Mouse (Mus musculus) limb, embryonic 14.5 days (tissue): ENCODE results near the gene Lrg1. TPM values are rescaled to one million over a fixed set of nuclear protein-coding genes. Genes with fewer than 3 reads are reported as not detected.
A peak's percentile ranks its signal among the peaks of the same experiment; 100 is the strongest.

Source experiments
- ATAC-seq: fragments of 200-750 bp; cut with Nextera tagmentation; 2 replicates; pipeline ENCODE4 v1.8.0; 2017; ENCODE audit warnings: low read depth, moderate number of reproducible peaks, moderate TSS enrichment; ENCODE audit not compliant: low FRiP score
- DNase-seq: peaks from one replicate; pipeline ENCODE4 v3.0.0-alpha.2; 2015; ENCODE audit warnings: low spot score
- H3K27ac ChIP-seq: fragments of 300-500 bp; sonication (generic); replicated peaks from 2 replicates; pipeline ENCODE4 v1.5.1; 2014; ENCODE audit warnings: low read depth, mild to moderate bottlenecking, low read length, moderate library complexity, mixed read lengths
- H3K27me3 ChIP-seq: fragments of 300-500 bp; sonication (generic); 2 replicates; pipeline ENCODE4 v1.6.1; 2014; ENCODE audit warnings: low read length, mixed read lengths; ENCODE audit not compliant: control insufficient read depth, insufficient read depth
- H3K36me3 ChIP-seq: fragments of 300-500 bp; sonication (generic); 2 replicates; pipeline ENCODE4 v1.6.1; 2014; ENCODE audit warnings: mild to moderate bottlenecking, low read length, moderate library complexity, mixed read lengths; ENCODE audit not compliant: control insufficient read depth, insufficient read depth
- H3K4me1 ChIP-seq: fragments of 300-500 bp; sonication (generic); 2 replicates; pipeline ENCODE4 v1.6.1; 2014; ENCODE audit warnings: antibody characterized with exemption, low read length, mixed read lengths; ENCODE audit not compliant: control insufficient read depth, insufficient read depth
- H3K4me2 ChIP-seq: fragments of 300-500 bp; sonication (generic); replicated peaks from 2 replicates; pipeline ENCODE4 v1.6.1; 2014; ENCODE audit warnings: low read depth, mild to moderate bottlenecking, low read length, moderate library complexity; ENCODE audit not compliant: severe bottlenecking
- H3K4me3 ChIP-seq: fragments of 300-500 bp; sonication (generic); replicated peaks from 2 replicates; pipeline ENCODE4 v1.5.1; 2014; ENCODE audit warnings: low read length
- H3K9ac ChIP-seq: fragments of 300-500 bp; sonication (generic); 2 replicates; pipeline ENCODE4 v1.6.1; 2014; ENCODE audit warnings: mild to moderate bottlenecking, low read depth, low read length, moderate library complexity; ENCODE audit not compliant: severe bottlenecking
- H3K9me3 ChIP-seq: fragments of 300-500 bp; sonication (generic); 2 replicates; pipeline ENCODE4 v1.6.1; 2016; ENCODE audit warnings: low read length; ENCODE audit not compliant: control insufficient read depth
- POLR2A ChIP-seq: fragments of 200-500 bp; IDR thresholded peaks from 2 replicates; pipeline ENCODE4 v1.8.0; 2012; ENCODE audit warnings: inconsistent platforms, mild to moderate bottlenecking, moderate library complexity, borderline replicate concordance; ENCODE audit not compliant: insufficient read depth, insufficient read length; ENCODE audit errors: extremely low read depth
- WGBS: fragments of 180-500 bp; shearing (Covaris S2); extraction: QIAGEN DNeasy Blood & Tissue Kit; methylation state at CpG from one replicate; pipeline ENCODE4 v1.1.7; 2014; 5-methylcytosine and 5-hydroxymethylcytosine counted together
- polyA plus RNA-seq, 2 experiments: library from polyadenylated mRNA; depleted of rRNA in 1 of 2; stranded (reverse) in 1 of 2; unstranded in 1 of 2; fragments of >200 nt; fragmentation: Nextera tagmentation in 1 of 2; extraction: Ambion mirVana in 1 of 2; gene quantifications; 2 replicates each; pipeline versions ENCODE4 v1.2.1 to v1.2.3; 2012 to 2014

The Lrg1 gene
- polyA plus RNA-seq, 2 experiments = 0.29 to 0.43 TPM

- Histone ChIP-seq H3K9ac (peak overlapping the region; percentile 78), H3K36me3 (peaks cover 39% of the 10 kb centered on the region), H3K27ac (peak overlapping the region; percentile 92), H3K27me3 (no peaks in the 10 kb centered on the region), H3K4me2 (peak overlapping the region; percentile 66), H3K4me1 (peaks cover 12% of the 10 kb centered on the region; the same call in 1 of the 2 replicates), H3K4me3 (peak overlapping the region; percentile 80), H3K9me3 (no peaks in the 10 kb centered on the region)
- DNase-seq (peak; percentile 84), ATAC-seq (peak; percentile 28; the same call in 1 of the 2 replicates)
- WGBS = 10% methylated on average over 22 of the region's 22 CpGs
- no peak for TF ChIP-seq POLR2A
These were observed 47.5 kb downstream of the Lrg1 start for GRCm38 (mm10) chr17:56074097-56074826.

- peaks cover 59% of the 10 kb centered on the region for H3K36me3 ChIP-seq
- ATAC-seq = no peak
These were observed 49.6 kb downstream of the Lrg1 start for GRCm38 (mm10) chr17:56072243-56072642.

GRCm38 (mm10) chr17:56071126-56071525, 50.7 kb downstream of the Lrg1 start:
- H3K4me3 ChIP-seq = no peak overlapping the region
- no peak overlapping the region for H3K9ac ChIP-seq
- DNase-seq = no peak
- TF ChIP-seq POLR2A = no peak
- ATAC-seq = no peak
- no peaks in the 10 kb centered on the region for H3K27me3 ChIP-seq
- H3K4me2 ChIP-seq = no peak overlapping the region
- H3K4me1 ChIP-seq = peaks cover 12% of the 10 kb centered on the region; the same call in 1 of the 2 replicates
- no peak overlapping the region for H3K27ac ChIP-seq
- peaks cover 70% of the 10 kb centered on the region for H3K36me3 ChIP-seq
- no peaks in the 10 kb centered on the region for H3K9me3 ChIP-seq

More at GRCm38 (mm10) chr17:56072243-56072642, 49.6 kb downstream of the Lrg1 start:
- Histone ChIP-seq H3K27ac (no peak overlapping the region), H3K27me3 (no peaks in the 10 kb centered on the region), H3K4me3 (no peak overlapping the region), H3K9me3 (no peaks in the 10 kb centered on the region), H3K4me2 (no peak overlapping the region), H3K9ac (no peak overlapping the region), H3K4me1 (peaks cover 12% of the 10 kb centered on the region; the same call in 1 of the 2 replicates)
- WGBS = 88% methylated on average over 5 of the region's 5 CpGs
- DNase-seq = no peak
- no peak for TF ChIP-seq POLR2A

Other genes with a start within 250 kb of the Lrg1 start
- 2.1 and 3.5 TPM in 2 replicates for gene Zfp119a, start 243.1 kb downstream of the Lrg1 start, polyA plus RNA-seq (2012; rRNA removed)
- gene Zfp119a, start 243.1 kb downstream of the Lrg1 start, polyA plus RNA-seq (2014; fragmentation: Nextera tagmentation; extraction: Ambion mirVana) = 10.3 and 11.4 TPM in 2 replicates
- gene Zfp959, start 229.9 kb downstream of the Lrg1 start, polyA plus RNA-seq (2012; rRNA removed) = 5.3 and 7.6 TPM in 2 replicates
- gene Zfp959, start 229.9 kb downstream of the Lrg1 start, polyA plus RNA-seq (2014; fragmentation: Nextera tagmentation; extraction: Ambion mirVana) = 11.1 and 12.1 TPM in 2 replicates
- gene Zfp119b, start 172.5 kb downstream of the Lrg1 start, polyA plus RNA-seq (2012; rRNA removed) = 1.9 and 3.5 TPM in 2 replicates
- gene Zfp119b, start 172.5 kb downstream of the Lrg1 start, polyA plus RNA-seq (2014; fragmentation: Nextera tagmentation; extraction: Ambion mirVana) = 7.1 and 8.3 TPM in 2 replicates
- gene Ebi3, start 169.4 kb downstream of the Lrg1 start, polyA plus RNA-seq (2012; rRNA removed) = 2.3 and 2.8 TPM in 2 replicates
- gene Ebi3, start 169.4 kb downstream of the Lrg1 start, polyA plus RNA-seq (2014; fragmentation: Nextera tagmentation; extraction: Ambion mirVana) = 1.7 and 2.2 TPM in 2 replicates
- 9.3 and 13.3 TPM in 2 replicates for gene Yju2, start 162.9 kb downstream of the Lrg1 start, polyA plus RNA-seq (2012; rRNA removed)
- 16.7 and 19.2 TPM in 2 replicates for gene Yju2, start 162.9 kb downstream of the Lrg1 start, polyA plus RNA-seq (2014; fragmentation: Nextera tagmentation; extraction: Ambion mirVana)
- gene Shd, start 151.5 kb downstream of the Lrg1 start, polyA plus RNA-seq (2012; rRNA removed) = 58.0 and 77.5 TPM in 2 replicates
- 25.8 and 33.7 TPM in 2 replicates for gene Shd, start 151.5 kb downstream of the Lrg1 start, polyA plus RNA-seq (2014; fragmentation: Nextera tagmentation; extraction: Ambion mirVana)
- gene Fsd1, start 135.5 kb downstream of the Lrg1 start, polyA plus RNA-seq (2012; rRNA removed) = 27.5 and 29.4 TPM in 2 replicates
- gene Fsd1, start 135.5 kb downstream of the Lrg1 start, polyA plus RNA-seq (2014; fragmentation: Nextera tagmentation; extraction: Ambion mirVana) = 14.2 and 18.7 TPM in 2 replicates
- gene Stap2, start 116.4 kb downstream of the Lrg1 start, polyA plus RNA-seq (2012; rRNA removed) = 14.7 TPM in 2 replicates
- 14.4 and 18.7 TPM in 2 replicates for gene Stap2, start 116.4 kb downstream of the Lrg1 start, polyA plus RNA-seq (2014; fragmentation: Nextera tagmentation; extraction: Ambion mirVana)
- gene Mpnd, start 116.3 kb downstream of the Lrg1 start, polyA plus RNA-seq (2012; rRNA removed) = 118 and 148 TPM in 2 replicates
- gene Mpnd, start 116.3 kb downstream of the Lrg1 start, polyA plus RNA-seq (2014; fragmentation: Nextera tagmentation; extraction: Ambion mirVana) = 101 and 114 TPM in 2 replicates
- 176 and 194 TPM in 2 replicates for gene Sh3gl1, start 85.4 kb downstream of the Lrg1 start, polyA plus RNA-seq (2012; rRNA removed)
- gene Sh3gl1, start 85.4 kb downstream of the Lrg1 start, polyA plus RNA-seq (2014; fragmentation: Nextera tagmentation; extraction: Ambion mirVana) = 166 and 178 TPM in 2 replicates
- 22.8 and 25.1 TPM in 2 replicates for gene Chaf1a, start 81.6 kb downstream of the Lrg1 start, polyA plus RNA-seq (2012; rRNA removed)
- 18.4 and 19.3 TPM in 2 replicates for gene Chaf1a, start 81.6 kb downstream of the Lrg1 start, polyA plus RNA-seq (2014; fragmentation: Nextera tagmentation; extraction: Ambion mirVana)
- 61.9 and 82.9 TPM in 2 replicates for gene Ubxn6, start 47.0 kb downstream of the Lrg1 start, polyA plus RNA-seq (2012; rRNA removed)
- gene Ubxn6, start 47.0 kb downstream of the Lrg1 start, polyA plus RNA-seq (2014; fragmentation: Nextera tagmentation; extraction: Ambion mirVana) = 36.4 and 43.1 TPM in 2 replicates
- 82.3 and 118 TPM in 2 replicates for gene Hdgfl2, start 42.4 kb downstream of the Lrg1 start, polyA plus RNA-seq (2012; rRNA removed)
- 84.9 and 104 TPM in 2 replicates for gene Hdgfl2, start 42.4 kb downstream of the Lrg1 start, polyA plus RNA-seq (2014; fragmentation: Nextera tagmentation; extraction: Ambion mirVana)
- gene Plin4, start 12.2 kb downstream of the Lrg1 start, polyA plus RNA-seq (2012; rRNA removed) = 0.04 and 0.09 TPM in 2 replicates
- 0.07 and 0.11 TPM in 2 replicates for gene Plin4, start 12.2 kb downstream of the Lrg1 start, polyA plus RNA-seq (2014; fragmentation: Nextera tagmentation; extraction: Ambion mirVana)
- not detected in 2 replicates for gene Plin5, start 4.4 kb downstream of the Lrg1 start, polyA plus RNA-seq (2012; rRNA removed)
- gene Plin5, start 4.4 kb downstream of the Lrg1 start, polyA plus RNA-seq (2014; fragmentation: Nextera tagmentation; extraction: Ambion mirVana) = 0.10 and 0.17 TPM in 2 replicates
- 10.5 and 13.4 TPM in 2 replicates for gene Sema6b, start 18.3 kb upstream of the Lrg1 start, polyA plus RNA-seq (2012; rRNA removed)
- 3.1 and 3.8 TPM in 2 replicates for gene Sema6b, start 18.3 kb upstream of the Lrg1 start, polyA plus RNA-seq (2014; fragmentation: Nextera tagmentation; extraction: Ambion mirVana)
- gene Tnfaip8l1, start 40.5 kb upstream of the Lrg1 start, polyA plus RNA-seq (2012; rRNA removed) = 9.3 and 10.3 TPM in 2 replicates
- 11.6 and 11.7 TPM in 2 replicates for gene Tnfaip8l1, start 40.5 kb upstream of the Lrg1 start, polyA plus RNA-seq (2014; fragmentation: Nextera tagmentation; extraction: Ambion mirVana)
- 83.2 and 93.7 TPM in 2 replicates for gene Mydgf, start 61.9 kb upstream of the Lrg1 start, polyA plus RNA-seq (2012; rRNA removed)
- gene Mydgf, start 61.9 kb upstream of the Lrg1 start, polyA plus RNA-seq (2014; fragmentation: Nextera tagmentation; extraction: Ambion mirVana) = 99.7 and 101 TPM in 2 replicates
- 54.3 and 69.6 TPM in 2 replicates for gene Dpp9, start 96.9 kb upstream of the Lrg1 start, polyA plus RNA-seq (2012; rRNA removed)
- 33.9 and 37.7 TPM in 2 replicates for gene Dpp9, start 96.9 kb upstream of the Lrg1 start, polyA plus RNA-seq (2014; fragmentation: Nextera tagmentation; extraction: Ambion mirVana)
- 14.5 and 18.4 TPM in 2 replicates for gene Fem1a, start 134.8 kb upstream of the Lrg1 start, polyA plus RNA-seq (2012; rRNA removed)
- 16.0 and 17.4 TPM in 2 replicates for gene Fem1a, start 134.8 kb upstream of the Lrg1 start, polyA plus RNA-seq (2014; fragmentation: Nextera tagmentation; extraction: Ambion mirVana)
- gene Ticam1, start 154.8 kb upstream of the Lrg1 start, polyA plus RNA-seq (2012; rRNA removed) = 12.5 and 16.5 TPM in 2 replicates
- 8.2 and 8.7 TPM in 2 replicates for gene Ticam1, start 154.8 kb upstream of the Lrg1 start, polyA plus RNA-seq (2014; fragmentation: Nextera tagmentation; extraction: Ambion mirVana)
- gene Plin3, start 170.9 kb upstream of the Lrg1 start, polyA plus RNA-seq (2012; rRNA removed) = 41.0 and 44.1 TPM in 2 replicates
- 90.1 and 90.3 TPM in 2 replicates for gene Plin3, start 170.9 kb upstream of the Lrg1 start, polyA plus RNA-seq (2014; fragmentation: Nextera tagmentation; extraction: Ambion mirVana)
- gene Arrdc5, start 178.3 kb upstream of the Lrg1 start, polyA plus RNA-seq (2012; rRNA removed) = not detected in 2 replicates
- not detected in 2 replicates for gene Arrdc5, start 178.3 kb upstream of the Lrg1 start, polyA plus RNA-seq (2014; fragmentation: Nextera tagmentation; extraction: Ambion mirVana)
- 105 and 116 TPM in 2 replicates for gene Uhrf1, start 181.3 kb upstream of the Lrg1 start, polyA plus RNA-seq (2012; rRNA removed)
- gene Uhrf1, start 181.3 kb upstream of the Lrg1 start, polyA plus RNA-seq (2014; fragmentation: Nextera tagmentation; extraction: Ambion mirVana) = 89.0 and 93.9 TPM in 2 replicates
- 36.4 and 47.3 TPM in 2 replicates for gene Kdm4b, start 204.1 kb upstream of the Lrg1 start, polyA plus RNA-seq (2012; rRNA removed)
- 36.0 and 37.0 TPM in 2 replicates for gene Kdm4b, start 204.1 kb upstream of the Lrg1 start, polyA plus RNA-seq (2014; fragmentation: Nextera tagmentation; extraction: Ambion mirVana)